Comparison of ENCODE assay signal across 21 mouse cellular contexts in genomic region chr9:98544042-98544441, GRCm38 (mm10). TPM values are rescaled to one million over a fixed set of nuclear protein-coding genes. Genes with fewer than 3 reads are reported as not detected.
"Had no signal": no experiment of that assay in that cellular context is flagged by ENCODE, and none has a peak within 500 bp of the region (broad histone marks: within the 10 kb centered on the region; RNA-seq: fewer than 3 reads in every experiment).

No protein-coding gene starts in this region.

- H3K4me3 ChIP-seq: liver, embryonic 15.5 days; lung, embryonic 15.5 days; megakaryocyte, embryonic 14.5 days; midbrain, embryonic 10.5 days; midbrain, embryonic 12.5 days; neural tube, embryonic 12.5 days; stomach, embryonic 15.5 days had no signal

- ATAC-seq: liver, postnatal 0 days; lung, postnatal 0 days had no signal

- DNase-seq: liver, postnatal 0 days; lung, adult 2 months; lung, postnatal 4 days; midbrain, embryonic 14.5 days; right cerebral cortex, postnatal 14 days; thymus, adult 2 months; thymus, postnatal 25 days had no signal

- H3K36me3 ChIP-seq: liver, embryonic 15.5 days; lung, embryonic 15.5 days; midbrain, embryonic 10.5 days; midbrain, embryonic 12.5 days; neural tube, embryonic 12.5 days; stomach, embryonic 15.5 days had no signal

- H3K9me3 ChIP-seq: liver, embryonic 15.5 days; lung, embryonic 15.5 days; megakaryocyte, embryonic 14.5 days; midbrain, embryonic 10.5 days; midbrain, embryonic 12.5 days; neural tube, embryonic 12.5 days; stomach, embryonic 15.5 days had no signal

- H3K9ac ChIP-seq: liver, embryonic 15.5 days; liver, postnatal 0 days; lung, embryonic 15.5 days; midbrain, embryonic 12.5 days; neural tube, embryonic 12.5 days; stomach, embryonic 15.5 days had no signal

- H3K4me1 ChIP-seq: liver, embryonic 15.5 days; lung, embryonic 15.5 days; midbrain, embryonic 10.5 days; midbrain, embryonic 12.5 days; stomach, embryonic 15.5 days had no signal

- H3K27me3 ChIP-seq: liver, embryonic 15.5 days; neural tube, embryonic 12.5 days; stomach, embryonic 15.5 days had no signal

- H3K27ac ChIP-seq: liver, embryonic 15.5 days; lung, embryonic 15.5 days; midbrain, embryonic 10.5 days; midbrain, embryonic 12.5 days; neural tube, embryonic 12.5 days; stomach, embryonic 15.5 days; stomach, postnatal 0 days had no signal

- H3K4me2 ChIP-seq: liver, embryonic 15.5 days; lung, embryonic 15.5 days; midbrain, embryonic 12.5 days; neural tube, embryonic 12.5 days; stomach, embryonic 15.5 days had no signal

RNA-seq across cellular contexts. Expression of gene Rbp2, which starts 58.1 kb away (rescaled TPM):
- total RNA-seq: midbrain, postnatal 0 days; monocyte, adult 5-6 weeks; neutrophil, adult 5-6 weeks had no signal
- polyA plus RNA-seq: midbrain, embryonic 14.5 days; spleen, adult 2 months; testis, adult 2 months had no signal
